Mouse (Mus musculus): ENCODE measurements around the gene Fam161a. TPM values are rescaled to one million over a fixed set of nuclear protein-coding genes. Genes with fewer than 3 reads are reported as not detected.

The Fam161a gene
- polyA plus RNA-seq, 1 experiment from 2014 or later = 4.0 TPM

DNA sequence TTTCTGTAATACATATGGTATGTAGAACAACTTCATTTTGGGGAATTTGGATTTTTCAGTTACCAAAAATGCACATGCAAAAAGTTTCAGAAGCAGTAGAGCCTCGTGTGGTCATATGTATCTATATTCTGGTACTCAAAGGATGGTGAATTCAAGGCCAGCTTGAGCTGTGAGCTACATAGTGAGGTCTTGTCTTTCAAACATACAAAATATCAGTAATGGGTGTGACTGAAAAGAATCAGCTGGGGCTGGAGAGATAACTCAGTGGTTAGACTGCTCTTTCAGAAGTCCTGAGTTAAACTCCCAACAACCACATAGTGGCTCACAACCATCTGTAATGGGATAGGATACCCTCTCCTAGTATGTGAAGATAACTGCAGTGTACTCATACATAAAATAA, 9.0 kb upstream of the Fam161a start:
- no peaks in the 10 kb centered on the region for H3K4me1 ChIP-seq (replicated peaks; ENCODE audit: insufficient read depth, low read length)
- no peak for DNase-seq (ENCODE audit: low spot score)
- ATAC-seq (replicated peaks; ENCODE audit: low FRiP score, low read depth) = no peak
- peaks cover 65% of the 10 kb centered on the region for H3K36me3 ChIP-seq (ENCODE audit: insufficient read depth, low read length)
- H3K9ac ChIP-seq (ENCODE audit: low read depth, low read length) = no peak overlapping the region
- H3K4me2 ChIP-seq (ENCODE audit: low read length) = no peak overlapping the region
- no peak for TF ChIP-seq CTCF (IDR thresholded peaks at IDR 0.05; ENCODE audit: low read depth)
- whole genome bisulfite sequencing = 79% methylated on average over 1 of the region's 1 CpGs
- H3K27ac ChIP-seq = no peak overlapping the region
- H3K9me3 ChIP-seq (replicated peaks; ENCODE audit: low read length) = no peaks in the 10 kb centered on the region
- H3K27me3 ChIP-seq (ENCODE audit: insufficient read depth, low read length) = no peaks in the 10 kb centered on the region
- H3K4me3 ChIP-seq (replicated peaks; ENCODE audit: low read depth, low read length) = no peak overlapping the region

GRCm38 (mm10) chr11:23005276-23005675, 2.1 kb upstream of the Fam161a start:
- WGBS = 95% methylated on average over 1 of the region's 1 CpGs
- no peak for ATAC-seq (replicated peaks; ENCODE audit: low FRiP score, low read depth)

DNA sequence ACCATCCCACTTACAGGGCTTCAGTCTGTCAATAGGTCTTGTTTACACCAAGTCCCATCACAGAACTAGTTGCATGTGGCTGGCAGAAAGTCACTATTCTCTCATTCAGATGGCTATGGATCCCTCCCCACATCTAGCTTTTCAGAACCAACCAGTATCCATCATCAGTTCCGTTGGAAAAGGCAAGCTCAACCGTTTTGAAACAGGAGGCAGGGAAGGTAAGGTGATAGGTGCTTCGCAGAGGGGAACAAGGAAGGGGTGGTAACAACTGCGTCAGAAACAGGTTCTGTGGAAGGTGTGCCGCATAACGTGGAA, 208 bp upstream of the Fam161a start:
- WGBS = 4% methylated on average over 6 of the region's 6 CpGs
- 0 out of 2 replicates have a peak overlapping the region, but pooled peaks have one; percentile 86 for H3K27ac ChIP-seq
- peak overlapping the region; percentile 62; the same call in 1 of the 2 replicates for H3K9ac ChIP-seq (ENCODE audit: low read depth, low read length)

More at GRCm38 (mm10) chr11:23005276-23005675, 2.1 kb upstream of the Fam161a start:
- no peak overlapping the region for H3K4me2 ChIP-seq (ENCODE audit: low read length)
- H3K36me3 ChIP-seq (ENCODE audit: insufficient read depth, low read length) = peaks cover 37% of the 10 kb centered on the region
- no peak for DNase-seq (ENCODE audit: low spot score)
- H3K9ac ChIP-seq (ENCODE audit: low read depth, low read length) = no peak overlapping the region
- H3K27me3 ChIP-seq (ENCODE audit: insufficient read depth, low read length) = no peaks in the 10 kb centered on the region
- no peaks in the 10 kb centered on the region for H3K9me3 ChIP-seq (replicated peaks; ENCODE audit: low read length)
- TF ChIP-seq CTCF (IDR thresholded peaks at IDR 0.05; ENCODE audit: low read depth) = no peak
- 0 out of 2 replicates have a peak, but pooled peaks cover 4% of the 10 kb centered on the region for H3K4me1 ChIP-seq (replicated peaks; ENCODE audit: insufficient read depth, low read length)
- no peak overlapping the region for H3K27ac ChIP-seq
- no peak overlapping the region for H3K4me3 ChIP-seq (replicated peaks; ENCODE audit: low read depth, low read length)

GRCm38 (mm10) chr11:23008181-23008823, 971 bp downstream of the Fam161a start:
- H3K9me3 ChIP-seq (replicated peaks; ENCODE audit: low read length) = no peaks in the 10 kb centered on the region
- peak overlapping the region; percentile 82 for H3K4me2 ChIP-seq (ENCODE audit: low read length)
- peak overlapping the region; percentile 63 for H3K4me3 ChIP-seq (replicated peaks; ENCODE audit: low read depth, low read length)
- ATAC-seq (replicated peaks; ENCODE audit: low FRiP score, low read depth) = peak; percentile 93
- no peaks in the 10 kb centered on the region for H3K27me3 ChIP-seq (ENCODE audit: insufficient read depth, low read length)
- H3K36me3 ChIP-seq (ENCODE audit: insufficient read depth, low read length) = peaks cover 16% of the 10 kb centered on the region
- 0 out of 2 replicates have a peak, but pooled peaks cover 4% of the 10 kb centered on the region for H3K4me1 ChIP-seq (replicated peaks; ENCODE audit: insufficient read depth, low read length)
- peak overlapping the region; percentile 62 for H3K9ac ChIP-seq (ENCODE audit: low read depth, low read length)
- TF ChIP-seq CTCF (IDR thresholded peaks at IDR 0.05; ENCODE audit: low read depth) = peak; percentile 49
- H3K27ac ChIP-seq = peak overlapping the region; percentile 86
- peak; percentile 88 for DNase-seq (ENCODE audit: low spot score)
- WGBS = 0% methylated on average over 40 of the region's 40 CpGs

More for the DNA sequence above, 208 bp upstream of the Fam161a start:
- H3K36me3 ChIP-seq (ENCODE audit: insufficient read depth, low read length) = peaks cover 24% of the 10 kb centered on the region
- peak overlapping the region; percentile 63 for H3K4me3 ChIP-seq (replicated peaks; ENCODE audit: low read depth, low read length)
- H3K27me3 ChIP-seq (ENCODE audit: insufficient read depth, low read length) = no peaks in the 10 kb centered on the region
- no peak for TF ChIP-seq CTCF (IDR thresholded peaks at IDR 0.05; ENCODE audit: low read depth)
- ATAC-seq (replicated peaks; ENCODE audit: low FRiP score, low read depth) (no peak; the same call in 1 of the 2 replicates), DNase-seq (ENCODE audit: low spot score) (peak; percentile 29)
- no peaks in the 10 kb centered on the region for H3K9me3 ChIP-seq (replicated peaks; ENCODE audit: low read length)
- H3K4me1 ChIP-seq (replicated peaks; ENCODE audit: insufficient read depth, low read length) = 0 out of 2 replicates have a peak, but pooled peaks cover 4% of the 10 kb centered on the region
- peak overlapping the region; percentile 82 for H3K4me2 ChIP-seq (ENCODE audit: low read length)

DNA sequence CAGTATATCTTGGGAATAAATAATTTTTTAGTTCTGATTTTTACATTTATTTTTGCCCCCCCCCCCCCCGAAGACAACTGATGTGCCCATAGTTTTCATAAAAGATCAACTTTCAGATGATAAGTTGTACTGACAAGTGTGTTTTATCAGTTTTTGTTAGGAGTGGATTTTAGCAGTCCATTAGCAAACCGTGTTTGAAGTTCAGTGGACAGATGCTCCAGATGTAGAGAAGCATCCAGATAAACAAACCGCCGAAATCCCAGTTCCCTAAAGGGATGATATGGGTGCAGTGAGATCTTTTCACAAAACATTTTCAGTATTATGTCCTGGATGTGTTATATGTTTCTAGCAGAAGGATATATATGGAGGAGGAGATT, 1.5 kb downstream of the Fam161a start:
- Histone ChIP-seq H3K4me1 (replicated peaks; ENCODE audit: insufficient read depth, low read length) (0 out of 2 replicates have a peak, but pooled peaks cover 4% of the 10 kb centered on the region), H3K4me2 (ENCODE audit: low read length) (peak overlapping the region; percentile 82), H3K27me3 (ENCODE audit: insufficient read depth, low read length) (no peaks in the 10 kb centered on the region), H3K9me3 (replicated peaks; ENCODE audit: low read length) (no peaks in the 10 kb centered on the region), H3K36me3 (ENCODE audit: insufficient read depth, low read length) (peaks cover 10% of the 10 kb centered on the region), H3K9ac (ENCODE audit: low read depth, low read length) (peak overlapping the region; percentile 62), H3K27ac (no peak overlapping the region), H3K4me3 (replicated peaks; ENCODE audit: low read depth, low read length) (peak overlapping the region; percentile 63)
- no peak for ATAC-seq (replicated peaks; ENCODE audit: low FRiP score, low read depth)
- DNase-seq (ENCODE audit: low spot score) = no peak
- 34% methylated on average over 4 of the region's 4 CpGs for WGBS
- TF ChIP-seq CTCF (IDR thresholded peaks at IDR 0.05; ENCODE audit: low read depth) = no peak

DNA sequence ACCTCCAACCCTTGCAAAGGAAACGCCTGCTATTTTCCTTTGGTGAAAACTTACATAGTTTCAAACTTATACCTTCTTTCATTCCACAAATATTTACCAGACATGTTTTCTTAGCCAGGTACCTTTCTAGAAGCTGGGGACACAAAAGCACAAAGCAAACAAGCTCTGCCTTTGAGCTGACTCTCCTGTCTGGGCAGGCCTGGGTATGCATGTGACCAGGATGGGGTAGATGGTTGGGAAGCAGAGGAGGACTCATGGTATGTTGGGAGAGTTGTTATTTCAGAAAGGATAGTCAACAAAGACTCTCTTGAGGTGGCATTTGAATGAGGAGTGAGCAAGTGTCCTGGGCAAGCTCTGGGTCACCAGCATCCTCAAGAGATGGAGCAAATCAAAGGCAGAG, 5.8 kb downstream of the Fam161a start:
- Histone ChIP-seq H3K9ac (ENCODE audit: low read depth, low read length) (no peak overlapping the region), H3K4me1 (replicated peaks; ENCODE audit: insufficient read depth, low read length) (no peaks in the 10 kb centered on the region), H3K27me3 (ENCODE audit: insufficient read depth, low read length) (no peaks in the 10 kb centered on the region), H3K36me3 (ENCODE audit: insufficient read depth, low read length) (no peaks in the 10 kb centered on the region), H3K27ac (no peak overlapping the region), H3K4me2 (ENCODE audit: low read length) (no peak overlapping the region), H3K4me3 (replicated peaks; ENCODE audit: low read depth, low read length) (no peak overlapping the region), H3K9me3 (replicated peaks; ENCODE audit: low read length) (no peaks in the 10 kb centered on the region)
- ATAC-seq (replicated peaks; ENCODE audit: low FRiP score, low read depth) (no peak), DNase-seq (ENCODE audit: low spot score) (no peak)
- TF ChIP-seq CTCF (IDR thresholded peaks at IDR 0.05; ENCODE audit: low read depth) = no peak
- WGBS = 63% methylated on average over 1 of the region's 1 CpGs
